Mouse (Mus musculus): ENCODE results near the gene Fxyd4.
A peak's percentile ranks its signal among the peaks of the same experiment; 100 is the strongest.

Fxyd4 gene

GRCm38 (mm10) chr6:117937222-117937932 lies at the start of gene Fxyd4:
TSS of gene Fxyd4 (minus strand) at chr6:117937692.
- DNase-seq = no peak

- DNase-seq = no peak
These were observed 49.7 kb upstream of the Fxyd4 start for GRCm38 (mm10) chr6:117987173-117987572.

- DNase-seq = no peak
These were observed 29.2 kb upstream of the Fxyd4 start for GRCm38 (mm10) chr6:117966729-117967128.

- no peak for DNase-seq
These were observed 25.7 kb upstream of the Fxyd4 start for GRCm38 (mm10) chr6:117963201-117963600.

- no peak for DNase-seq
These were observed 19.5 kb upstream of the Fxyd4 start for GRCm38 (mm10) chr6:117956851-117957501.

GRCm38 (mm10) chr6:117956161-117956560 lies 18.7 kb upstream of the Fxyd4 start:
- no peak for DNase-seq

- DNase-seq = no peak
These were observed 14.8 kb upstream of the Fxyd4 start for GRCm38 (mm10) chr6:117952330-117952729.

- no peak for DNase-seq
These were observed 6.4 kb upstream of the Fxyd4 start for GRCm38 (mm10) chr6:117943899-117944298.

- DNase-seq = no peak
These were observed 5.3 kb upstream of the Fxyd4 start for GRCm38 (mm10) chr6:117942769-117943168.

GRCm38 (mm10) chr6:117938951-117939350 lies 1.5 kb upstream of the Fxyd4 start:
- DNase-seq = peak; percentile 34

GRCm38 (mm10) chr6:117935681-117936612 lies 1.5 kb downstream of the Fxyd4 start:
- DNase-seq = no peak

- DNase-seq = no peak
These were observed 3.2 kb downstream of the Fxyd4 start for GRCm38 (mm10) chr6:117934301-117934700.

- DNase-seq = no peak
These were observed 5.0 kb downstream of the Fxyd4 start for GRCm38 (mm10) chr6:117932325-117933051.

- no peak for DNase-seq
These were observed 7.4 kb downstream of the Fxyd4 start for GRCm38 (mm10) chr6:117929945-117930655.

GRCm38 (mm10) chr6:117928746-117929145 lies 8.7 kb downstream of the Fxyd4 start:
- DNase-seq = no peak

- DNase-seq = no peak
These were observed 9.5 kb downstream of the Fxyd4 start for GRCm38 (mm10) chr6:117927955-117928354.

- no peak for DNase-seq
These were observed 10.5 kb downstream of the Fxyd4 start for GRCm38 (mm10) chr6:117926871-117927491.

- DNase-seq = no peak
These were observed 15.5 kb downstream of the Fxyd4 start for GRCm38 (mm10) chr6:117922041-117922440.

- DNase-seq = no peak
These were observed 16.5 kb downstream of the Fxyd4 start for GRCm38 (mm10) chr6:117920659-117921640.

GRCm38 (mm10) chr6:117918043-117918442 lies 19.4 kb downstream of the Fxyd4 start:
- DNase-seq = no peak

Data from right cerebral cortex, adult 18-20 months (tissue).